Mouse (Mus musculus) adipose tissue, adult 10 weeks (tissue): Measurements from ENCODE around the gene Rock2. TPM values are rescaled to one million over a fixed set of nuclear protein-coding genes. Genes with fewer than 3 reads are reported as not detected.

Experiments
- polyA plus RNA-seq: library from polyadenylated mRNA; stranded (reverse); fragments of 350-450 nt; fragmentation: Illumina TruSeq; extraction: RNeasy Lipid Tissue Mini Kit (QIAGEN cat#74804); gene quantifications from one replicate; pipeline ENCODE4 v1.2.3, GENCODE M21; 2014; ENCODE audit warnings: low read depth, low replicate concordance

Rock2 gene
- polyA plus RNA-seq, result 30.9 TPM

DNA sequence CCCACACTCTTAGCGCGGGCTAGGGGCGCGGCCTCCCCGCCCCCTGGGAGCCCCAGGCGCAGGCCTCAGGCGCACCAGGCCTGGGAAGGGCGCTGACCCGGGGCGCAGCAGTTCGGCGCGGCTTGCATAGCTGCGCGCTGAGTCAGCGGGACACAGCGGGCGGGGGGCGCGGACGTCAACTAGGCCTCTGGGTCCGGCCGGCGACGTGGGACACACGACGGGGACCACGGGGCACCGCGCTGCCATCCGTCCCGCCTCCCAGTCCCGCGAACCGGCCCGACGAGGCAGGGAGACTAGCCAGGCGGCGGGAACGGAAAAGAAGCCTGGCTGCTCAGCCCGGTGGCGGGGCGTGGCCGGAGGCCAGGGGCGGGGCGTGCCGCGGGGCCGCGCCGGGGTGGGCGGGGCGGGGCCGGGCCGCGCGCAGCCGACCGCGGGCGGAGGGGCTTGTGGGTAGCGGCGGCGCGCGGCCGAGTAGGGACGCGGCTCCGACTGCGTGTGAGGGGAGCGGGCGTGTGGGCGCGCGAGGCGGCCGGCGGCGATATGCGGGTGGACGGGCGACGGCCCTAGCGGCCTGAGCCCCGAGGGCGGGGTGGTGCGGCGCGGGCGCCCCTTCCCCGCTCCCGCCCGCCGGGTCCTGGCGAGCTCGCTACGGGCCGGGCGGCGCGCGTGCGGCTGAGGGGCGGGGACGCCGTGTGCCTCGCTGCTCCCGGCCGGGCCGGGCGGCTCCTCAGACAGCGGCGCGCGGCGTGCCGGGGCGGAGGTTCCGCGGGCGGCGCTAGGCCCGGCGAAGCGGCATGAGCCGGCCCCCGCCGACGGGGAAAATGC, at the start of gene Rock2:
Gene Rock2 (plus strand): TSS at position 500 of the 825 bp plus-strand sequence.

GRCm38 (mm10) chr12:16999739-17000497, 105.2 kb downstream of the Rock2 start, which contains the start of gene Pqlc3:
Pqlc3 (minus strand) TSS chr12:17000408.

DNA sequence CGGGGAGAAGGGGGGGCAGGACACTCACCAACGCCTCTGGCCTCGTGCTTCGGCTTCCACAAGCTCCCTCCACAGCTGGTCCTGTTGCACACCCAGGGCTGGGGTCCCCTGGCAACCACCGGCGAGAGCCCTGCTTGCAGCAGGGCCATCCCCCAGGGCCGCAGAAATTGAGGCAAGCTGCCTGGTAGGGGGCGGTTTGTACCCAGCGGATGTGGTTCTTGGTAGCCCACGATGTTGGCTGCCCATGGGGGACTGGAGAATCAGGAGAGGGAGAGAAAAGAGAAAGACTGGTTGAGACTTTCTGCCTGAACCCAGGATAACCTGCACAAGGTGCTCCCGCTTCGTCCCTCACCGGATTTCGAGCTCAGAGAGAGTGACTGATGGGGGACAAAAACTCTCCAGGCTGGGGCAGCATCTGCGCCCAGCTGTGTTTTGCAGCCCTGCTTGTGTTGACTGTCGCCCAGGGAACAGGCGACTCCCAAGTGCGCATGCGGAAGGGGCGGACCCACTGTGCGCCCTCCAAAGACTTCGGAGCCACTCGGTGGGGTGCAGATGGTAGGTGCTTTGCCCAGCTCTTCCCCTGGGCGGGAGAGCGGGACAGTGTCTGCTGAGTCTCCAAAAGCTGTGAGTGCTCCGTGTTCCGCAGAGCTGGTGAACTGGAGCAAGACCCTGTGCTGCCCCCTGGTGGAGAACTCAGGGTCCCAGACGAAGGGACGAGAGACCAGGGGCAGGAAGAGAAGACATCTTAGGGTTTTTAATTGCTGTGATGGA, 116.6 kb downstream of the Rock2 start, which contains the start of gene 2410004P03Rik:
Gene 2410004P03Rik (minus strand): TSS at position 628 of the 771 bp plus-strand sequence.

Other genes starting within 250 kb of the Rock2 start
- gene Ntsr2, start 241.5 kb upstream of the Rock2 start, polyA plus RNA-seq, result 138 TPM
- gene Greb1, start 94.0 kb upstream of the Rock2 start, polyA plus RNA-seq, result 26.8 TPM
- gene E2f6, start 83.9 kb upstream of the Rock2 start, polyA plus RNA-seq, result 19.4 TPM
- 15.4 TPM for gene Pqlc3, start 105.5 kb downstream of the Rock2 start, polyA plus RNA-seq
- 4.0 TPM for gene 2410004P03Rik, start 116.8 kb downstream of the Rock2 start, polyA plus RNA-seq